Mouse (Mus musculus) kidney, postnatal 0 days (tissue): ENCODE data around the gene Slc36a3. TPM values are rescaled to one million over a fixed set of nuclear protein-coding genes. Genes with fewer than 3 reads are reported as not detected.

Experiments
- ATAC-seq: fragments of 200-750 bp; cut with Nextera tagmentation; replicated peaks from 2 replicates; pipeline ENCODE4 v1.8.0; 2017; ENCODE audit warnings: low read depth, moderate number of reproducible peaks, moderate TSS enrichment, moderate library complexity; ENCODE audit not compliant: low FRiP score
- DNase-seq: peaks from one replicate; pipeline ENCODE4 v3.0.0-alpha.2; 2016; ENCODE audit warnings: low spot score
- H3K27ac ChIP-seq: fragments of 300-500 bp; sonication (generic); 2 replicates; pipeline ENCODE4 v1.5.1; 2014; ENCODE audit warnings: mild to moderate bottlenecking
- H3K27me3 ChIP-seq: fragments of 300-500 bp; sonication (generic); 2 replicates; pipeline ENCODE4 v1.6.1; 2014; ENCODE audit warnings: low read length, mixed read lengths; ENCODE audit not compliant: insufficient read depth
- H3K36me3 ChIP-seq: fragments of 300-500 bp; sonication (generic); 2 replicates; pipeline ENCODE4 v1.6.1; 2014; ENCODE audit warnings: low read length, mixed read lengths; ENCODE audit not compliant: insufficient read depth
- H3K4me1 ChIP-seq: fragments of 300-500 bp; sonication (generic); replicated peaks from 2 replicates; pipeline ENCODE4 v1.6.1; 2014; ENCODE audit warnings: antibody characterized with exemption, low read length, mixed read lengths; ENCODE audit not compliant: insufficient read depth
- H3K4me2 ChIP-seq: fragments of 300-500 bp; sonication (generic); 2 replicates; pipeline ENCODE4 v1.6.1; 2014; ENCODE audit warnings: mild to moderate bottlenecking, low read length, moderate library complexity, mixed read lengths
- H3K4me3 ChIP-seq: fragments of 300-500 bp; sonication (generic); replicated peaks from 2 replicates; pipeline ENCODE4 v1.5.1; 2014; ENCODE audit warnings: low read depth, low read length
- H3K9ac ChIP-seq: fragments of 300-500 bp; sonication (generic); 2 replicates; pipeline ENCODE4 v1.6.1; 2014; ENCODE audit warnings: low read depth, low read length
- H3K9me3 ChIP-seq: fragments of 300-500 bp; sonication (generic); replicated peaks from 2 replicates; pipeline ENCODE4 v1.6.1; 2016; ENCODE audit warnings: low read length, inconsistent platforms, mixed read lengths
- CTCF ChIP-seq: IDR thresholded peaks from 2 replicates; pipeline ENCODE4 v1.5.1; 2016; ENCODE audit warnings: antibody characterized with exemption, low read depth, mild to moderate bottlenecking, moderate library complexity
- WGBS: fragments of 180-500 bp; shearing (Covaris S2); extraction: QIAGEN DNeasy Blood & Tissue Kit; methylation state at CpG from one replicate; pipeline ENCODE4 v1.1.7; 2014; 5-methylcytosine and 5-hydroxymethylcytosine counted together
- polyA plus RNA-seq: library from polyadenylated mRNA; unstranded; fragments of >200 nt; fragmentation: Nextera tagmentation; extraction: Ambion mirVana; gene quantifications from 2 replicates; pipeline ENCODE4 v1.2.1, GENCODE M21; 2015

Gene Slc36a3
- polyA plus RNA-seq, 1 experiment from 2014 or later, result not detected

DNA sequence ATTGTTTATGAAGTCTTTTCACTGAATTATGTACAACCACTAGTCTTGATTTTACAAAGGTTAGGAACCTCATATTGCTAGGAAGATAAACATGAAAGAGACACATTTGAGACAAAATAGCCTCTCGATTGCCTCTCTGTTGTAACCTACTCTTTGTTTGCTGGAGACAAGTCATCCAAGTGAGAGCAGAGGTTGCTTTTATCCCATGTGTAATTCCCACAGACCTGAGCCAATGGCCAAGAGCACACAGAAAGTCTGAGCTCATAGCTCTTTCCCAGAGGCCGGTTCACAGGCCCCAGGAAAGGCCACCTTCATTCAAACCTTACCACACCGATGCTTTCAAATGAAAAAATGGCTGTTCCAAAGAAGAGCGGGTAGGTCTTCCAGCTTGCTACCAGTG lies 17.0 kb upstream of the Slc36a3 start:
- H3K27ac ChIP-seq, result no peak overlapping the region
- no peaks in the 10 kb centered on the region for H3K27me3 ChIP-seq
- no peak for ATAC-seq

DNA sequence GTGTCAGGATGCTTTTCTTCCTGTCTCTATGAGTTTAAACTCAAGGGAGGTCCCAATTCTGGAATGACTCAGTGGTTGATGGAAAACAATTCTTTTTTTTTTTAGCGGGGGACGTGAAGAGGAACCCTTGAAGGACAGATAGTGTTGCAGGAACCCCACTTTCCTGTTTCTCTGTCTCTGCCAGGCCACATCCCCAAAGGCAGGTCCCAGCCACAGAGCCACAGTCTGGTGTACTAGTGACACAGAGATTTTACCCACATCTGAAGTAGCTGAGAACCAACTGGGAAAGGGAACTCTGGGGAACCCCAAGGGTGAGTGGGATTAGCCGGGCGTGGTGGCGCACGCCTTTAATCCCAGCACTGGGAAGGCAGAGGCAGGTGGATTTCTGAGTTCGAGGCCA lies 14.2 kb upstream of the Slc36a3 start:
- no peak overlapping the region for H3K9ac ChIP-seq
- H3K36me3 ChIP-seq, result no peaks in the 10 kb centered on the region
- no peaks in the 10 kb centered on the region for H3K9me3 ChIP-seq
- no peak for TF ChIP-seq CTCF
- H3K4me1 ChIP-seq, result no peaks in the 10 kb centered on the region
- no peak overlapping the region for H3K4me2 ChIP-seq
- H3K27ac ChIP-seq, result no peak overlapping the region
- H3K27me3 ChIP-seq, result no peaks in the 10 kb centered on the region
- DNase-seq, result no peak
- 95% methylated on average over 7 of the region's 7 CpGs for whole genome bisulfite sequencing
- H3K4me3 ChIP-seq, result no peak overlapping the region
- no peak for ATAC-seq

More for the DNA sequence above, 17.0 kb upstream of the Slc36a3 start:
- H3K9ac ChIP-seq, result no peak overlapping the region
- 85% methylated on average over 4 of the region's 4 CpGs for WGBS
- no peak for DNase-seq
- TF ChIP-seq CTCF, result no peak
- no peaks in the 10 kb centered on the region for H3K36me3 ChIP-seq
- H3K4me3 ChIP-seq, result no peak overlapping the region
- no peaks in the 10 kb centered on the region for H3K4me1 ChIP-seq
- no peak overlapping the region for H3K4me2 ChIP-seq
- no peaks in the 10 kb centered on the region for H3K9me3 ChIP-seq

DNA sequence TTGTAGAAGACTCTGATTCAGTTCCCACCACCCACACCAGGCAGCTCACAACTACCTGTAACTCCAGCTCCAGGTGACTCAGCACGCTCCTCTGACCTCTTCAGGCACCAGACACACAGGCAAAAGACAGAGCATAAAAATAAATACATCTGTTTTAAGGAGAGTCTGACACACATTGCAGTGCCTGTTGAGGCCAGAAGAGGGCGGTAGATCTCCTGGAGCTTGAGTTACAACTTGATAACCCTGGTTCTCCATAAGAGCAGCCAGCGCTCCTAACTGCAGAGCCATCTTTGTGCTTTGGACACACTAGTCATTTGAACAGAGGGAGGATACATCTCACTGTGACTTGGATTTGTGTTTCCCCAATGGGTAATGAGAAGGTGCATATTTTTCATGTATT lies 13.2 kb upstream of the Slc36a3 start:
- H3K9me3 ChIP-seq, result no peaks in the 10 kb centered on the region
- H3K36me3 ChIP-seq, result no peaks in the 10 kb centered on the region
- H3K27me3 ChIP-seq, result no peaks in the 10 kb centered on the region
- peak; percentile 77 for TF ChIP-seq CTCF
- ATAC-seq, result no peak
- no peak overlapping the region for H3K9ac ChIP-seq
- H3K4me2 ChIP-seq, result no peak overlapping the region
- no peak overlapping the region for H3K4me3 ChIP-seq
- peak; percentile 34 for DNase-seq
- no peak overlapping the region for H3K27ac ChIP-seq
- WGBS, result 44% methylated on average over 3 of the region's 3 CpGs
- H3K4me1 ChIP-seq, result no peaks in the 10 kb centered on the region

DNA sequence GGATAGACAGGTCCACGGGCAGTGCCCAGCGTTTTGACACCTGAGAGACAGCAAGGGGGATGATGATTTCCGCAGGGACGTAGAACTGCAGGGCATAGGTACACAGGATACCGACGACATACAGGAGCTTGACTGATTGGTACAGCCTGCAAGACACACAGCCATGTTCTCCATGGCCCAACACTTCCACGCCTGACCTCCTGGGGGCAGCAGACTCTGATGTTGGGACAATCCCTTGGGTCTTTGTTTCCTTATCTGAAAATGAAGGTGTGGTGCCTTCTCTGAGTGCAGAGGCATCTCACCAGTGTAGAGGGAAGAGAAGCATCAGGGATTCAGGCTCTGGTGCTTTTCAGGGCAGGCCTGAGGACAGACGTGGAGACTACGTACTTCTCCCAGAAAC lies 11.2 kb upstream of the Slc36a3 start:
- 51% methylated on average over 9 of the region's 9 CpGs for WGBS
- DNase-seq (peak; percentile 37), ATAC-seq (no peak)
- TF ChIP-seq CTCF, result peak; percentile 72
- Histone ChIP-seq H3K36me3 (no peaks in the 10 kb centered on the region), H3K4me1 (no peaks in the 10 kb centered on the region), H3K4me3 (no peak overlapping the region), H3K9me3 (no peaks in the 10 kb centered on the region), H3K9ac (no peak overlapping the region), H3K4me2 (no peak overlapping the region), H3K27me3 (no peaks in the 10 kb centered on the region), H3K27ac (no peak overlapping the region)

DNA sequence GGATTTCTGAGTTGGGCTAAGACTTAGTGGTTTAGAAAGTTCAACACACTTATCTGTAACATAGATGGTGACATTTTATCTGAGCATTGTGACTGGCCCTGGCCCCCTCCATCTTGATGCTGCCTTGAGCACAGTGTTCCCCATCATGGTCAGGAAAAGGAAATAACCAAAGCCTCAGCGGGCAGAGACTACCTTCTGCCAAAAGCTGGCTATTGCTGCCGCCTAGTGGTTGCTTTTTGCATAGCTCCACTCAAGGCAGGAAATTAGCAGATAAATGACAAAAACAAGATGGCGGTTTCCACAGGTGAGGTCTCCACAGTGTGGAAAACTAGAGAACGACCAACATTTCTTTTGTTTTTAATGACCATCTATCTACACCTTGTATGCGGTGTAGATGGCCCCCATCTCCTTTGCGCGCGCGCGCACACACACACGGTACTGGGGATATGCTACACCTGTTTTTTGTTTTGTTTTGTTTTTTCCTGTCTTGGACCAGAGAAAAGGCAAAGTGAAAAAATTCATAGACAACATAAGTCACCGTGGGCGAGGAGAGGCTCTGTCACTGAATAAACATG lies 7.4 kb upstream of the Slc36a3 start:
- peak; percentile 71; the same call in 1 of the 2 replicates for ATAC-seq
- Histone ChIP-seq H3K4me2 (no peak overlapping the region), H3K27me3 (no peaks in the 10 kb centered on the region), H3K36me3 (no peaks in the 10 kb centered on the region), H3K9ac (no peak overlapping the region), H3K4me1 (no peaks in the 10 kb centered on the region), H3K9me3 (no peaks in the 10 kb centered on the region), H3K4me3 (no peak overlapping the region), H3K27ac (no peak overlapping the region)
- peak; percentile 97 for TF ChIP-seq CTCF
- WGBS, result 51% methylated on average over 13 of the region's 13 CpGs
- DNase-seq, result peak; percentile 84

DNA sequence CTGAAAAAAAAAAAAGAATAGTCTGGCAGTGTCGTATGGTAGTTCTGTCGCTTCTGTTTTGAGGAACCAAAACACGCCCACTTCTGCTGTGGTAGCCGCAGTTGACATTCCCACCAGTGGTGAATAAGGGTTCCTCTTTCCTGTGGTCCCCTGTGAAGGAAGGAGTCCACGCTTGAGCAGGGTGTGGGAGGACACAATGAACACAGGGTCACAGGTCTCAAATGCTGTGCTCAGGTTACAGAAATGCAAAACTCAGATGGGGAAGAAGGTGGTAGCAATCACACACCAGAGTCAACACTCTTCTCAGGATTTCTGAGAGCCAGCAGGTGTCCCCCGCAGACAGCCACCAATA lies 3.5 kb upstream of the Slc36a3 start:
- Histone ChIP-seq H3K4me1 (no peaks in the 10 kb centered on the region), H3K9me3 (no peaks in the 10 kb centered on the region), H3K27me3 (no peaks in the 10 kb centered on the region), H3K36me3 (no peaks in the 10 kb centered on the region), H3K9ac (no peak overlapping the region), H3K27ac (no peak overlapping the region), H3K4me2 (no peak overlapping the region), H3K4me3 (no peak overlapping the region)
- DNase-seq, result peak; percentile 37
- 34% methylated on average over 6 of the region's 6 CpGs for WGBS
- no peak for ATAC-seq
- TF ChIP-seq CTCF, result no peak
